Mouse (Mus musculus) olfactory bulb, adult 2 months (tissue): ENCODE data around the gene Olfr1056.

Experiments used
- CTCF ChIP-seq: fragments of 200-500 bp; IDR thresholded peaks from 2 replicates; pipeline ENCODE4 v1.5.1; 2012; ENCODE audit warnings: low read depth, mild to moderate bottlenecking, low read length, moderate library complexity; ENCODE audit not compliant: insufficient read depth
- POLR2A ChIP-seq: fragments of 200-500 bp; IDR thresholded peaks from 2 replicates; pipeline ENCODE4 v1.6.1; 2012; ENCODE audit warnings: mild to moderate bottlenecking, low read depth, low read length, moderate library complexity; ENCODE audit not compliant: insufficient read depth

DNA sequence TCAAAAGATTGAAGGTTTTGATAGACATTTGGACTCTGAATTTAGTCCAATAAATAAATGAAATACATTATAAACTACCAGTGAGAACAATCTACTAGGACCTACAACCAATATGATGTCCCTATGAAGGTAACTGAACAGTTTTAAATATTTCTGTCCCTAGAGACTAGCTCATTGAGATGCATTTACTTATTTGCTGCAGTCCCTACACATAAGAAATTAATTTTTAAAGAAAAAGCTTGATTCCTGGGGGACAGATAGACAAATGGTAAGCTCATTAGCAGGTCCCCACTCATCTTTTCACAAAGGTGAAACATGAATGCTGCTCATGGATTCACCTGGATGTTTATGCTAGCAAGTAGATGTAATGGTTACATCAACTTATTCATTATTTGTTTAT is 16.0 kb upstream of the Olfr1056 start, which contains the start of gene Olfr1057:
- no peak for TF ChIP-seq CTCF
- no peak for TF ChIP-seq POLR2A
